Mouse (Mus musculus) small intestine, adult 2 months (tissue): ENCODE results near the gene Sema6d. TPM values are rescaled to one million over a fixed set of nuclear protein-coding genes. Genes with fewer than 3 reads are reported as not detected.

Source experiments
- H3K27ac ChIP-seq: fragments of 200-500 bp; 2 replicates; pipeline ENCODE4 v1.5.1; 2012; ENCODE audit warnings: low read depth, low read length, control low read depth, inconsistent platforms; ENCODE audit not compliant: insufficient read depth
- H3K27me3 ChIP-seq: fragments of 200-500 bp; 2 replicates; pipeline ENCODE4 v1.6.1; 2012; ENCODE audit warnings: mild to moderate bottlenecking, moderate library complexity, low read length, inconsistent platforms; ENCODE audit not compliant: control insufficient read depth, insufficient read depth
- H3K36me3 ChIP-seq: fragments of 200-500 bp; 2 replicates; pipeline ENCODE4 v1.6.1; 2012; ENCODE audit warnings: mild to moderate bottlenecking, low read length, control low read depth, inconsistent platforms; ENCODE audit not compliant: control insufficient read depth, insufficient read depth
- H3K4me1 ChIP-seq: fragments of 200-500 bp; 2 replicates; pipeline ENCODE4 v1.6.1; 2012; ENCODE audit warnings: low read length, inconsistent platforms, mixed read lengths; ENCODE audit not compliant: control insufficient read depth, insufficient read depth, insufficient read length
- H3K4me3 ChIP-seq: fragments of 200-500 bp; 2 replicates; pipeline ENCODE4 v1.5.1; 2012; ENCODE audit warnings: low read depth, mild to moderate bottlenecking, control low read depth, inconsistent platforms, low read length, moderate library complexity
- CTCF ChIP-seq: fragments of 200-500 bp; IDR thresholded peaks from 2 replicates; pipeline ENCODE4 v1.5.1; 2012; ENCODE audit warnings: low read depth, mild to moderate bottlenecking, control low read depth, inconsistent platforms, low read length, moderate library complexity, mixed read lengths; ENCODE audit not compliant: insufficient replicate concordance, insufficient read length; ENCODE audit errors: extremely low read depth
- POLR2A ChIP-seq: fragments of 200-500 bp; IDR thresholded peaks from 2 replicates; pipeline ENCODE4 v1.6.1; 2012; ENCODE audit warnings: low read depth, mild to moderate bottlenecking, control low read depth, inconsistent platforms, low read length, moderate library complexity
- WGBS: fragments of 180-500 bp; shearing (Covaris S2); methylation state at CpG from one replicate; pipeline ENCODE4 v1.1.7; 2018; 5-methylcytosine and 5-hydroxymethylcytosine counted together
- polyA plus RNA-seq: library from polyadenylated mRNA; depleted of rRNA; stranded (reverse); fragments of >200 nt; gene quantifications from 2 replicates; pipeline ENCODE4 v1.2.3, GENCODE M21; 2012

Gene Sema6d
- polyA plus RNA-seq, 1 experiment, result 9.5 TPM

GRCm38 (mm10) chr2:124408956-124409355 lies 319.2 kb downstream of the Sema6d start:
- 88% methylated on average over 1 of the region's 1 CpGs for WGBS
- TF ChIP-seq POLR2A (no peak), CTCF (no peak)
- Histone ChIP-seq H3K36me3 (no peaks in the 10 kb centered on the region), H3K27ac (no peak overlapping the region), H3K4me3 (no peak overlapping the region), H3K4me1 (no peaks in the 10 kb centered on the region), H3K27me3 (no peaks in the 10 kb centered on the region)

GRCm38 (mm10) chr2:124416730-124417129 lies 327.0 kb downstream of the Sema6d start:
- Histone ChIP-seq H3K36me3 (no peaks in the 10 kb centered on the region), H3K27me3 (no peaks in the 10 kb centered on the region), H3K4me3 (no peak overlapping the region), H3K4me1 (no peaks in the 10 kb centered on the region), H3K27ac (no peak overlapping the region)
- TF ChIP-seq POLR2A, result no peak
- no peak for TF ChIP-seq CTCF
- 77% methylated on average over 3 of the region's 3 CpGs for WGBS

GRCm38 (mm10) chr2:124418319-124418718 lies 328.6 kb downstream of the Sema6d start:
- no peaks in the 10 kb centered on the region for H3K4me1 ChIP-seq
- no peak overlapping the region for H3K27ac ChIP-seq
- no peak overlapping the region for H3K4me3 ChIP-seq
- H3K36me3 ChIP-seq, result no peaks in the 10 kb centered on the region
- WGBS, result 76% methylated on average over 2 of the region's 2 CpGs
- H3K27me3 ChIP-seq, result no peaks in the 10 kb centered on the region
- no peak for TF ChIP-seq POLR2A
- TF ChIP-seq CTCF, result no peak

- Histone ChIP-seq H3K27ac (no peak overlapping the region), H3K4me3 (no peak overlapping the region), H3K36me3 (no peaks in the 10 kb centered on the region), H3K27me3 (no peaks in the 10 kb centered on the region), H3K4me1 (no peaks in the 10 kb centered on the region)
- 33% methylated on average over 1 of the region's 1 CpGs for WGBS
- TF ChIP-seq CTCF (no peak), POLR2A (no peak)
Observed at GRCm38 (mm10) chr2:124420170-124420825, 330.5 kb downstream of the Sema6d start.

- Histone ChIP-seq H3K4me1 (no peaks in the 10 kb centered on the region), H3K27ac (no peak overlapping the region), H3K4me3 (no peak overlapping the region), H3K27me3 (no peaks in the 10 kb centered on the region), H3K36me3 (no peaks in the 10 kb centered on the region)
- TF ChIP-seq CTCF, result no peak
- 82% methylated on average over 5 of the region's 5 CpGs for WGBS
Observed at GRCm38 (mm10) chr2:124429744-124430143, 340.0 kb downstream of the Sema6d start.

GRCm38 (mm10) chr2:124430708-124431107 lies 340.9 kb downstream of the Sema6d start:
- no peaks in the 10 kb centered on the region for H3K4me1 ChIP-seq
- H3K27ac ChIP-seq, result no peak overlapping the region
- no peaks in the 10 kb centered on the region for H3K27me3 ChIP-seq
- H3K36me3 ChIP-seq, result no peaks in the 10 kb centered on the region
- H3K4me3 ChIP-seq, result no peak overlapping the region
- WGBS, result 92% methylated on average over 3 of the region's 3 CpGs
- TF ChIP-seq POLR2A (no peak), CTCF (no peak)

- H3K4me1 ChIP-seq, result no peaks in the 10 kb centered on the region
- H3K36me3 ChIP-seq, result no peaks in the 10 kb centered on the region
- H3K4me3 ChIP-seq, result no peak overlapping the region
- 77% methylated on average over 12 of the region's 12 CpGs for WGBS
- no peak overlapping the region for H3K27ac ChIP-seq
- H3K27me3 ChIP-seq, result no peaks in the 10 kb centered on the region
- TF ChIP-seq CTCF (no peak), POLR2A (no peak)
Observed at GRCm38 (mm10) chr2:124435382-124436002, 345.7 kb downstream of the Sema6d start.

GRCm38 (mm10) chr2:124436704-124437103 lies 346.9 kb downstream of the Sema6d start:
- TF ChIP-seq CTCF, result no peak
- no peak for TF ChIP-seq POLR2A
- 78% methylated on average over 8 of the region's 8 CpGs for WGBS
- H3K36me3 ChIP-seq, result no peaks in the 10 kb centered on the region

More at GRCm38 (mm10) chr2:124436704-124437103, 346.9 kb downstream of the Sema6d start:
- no peak overlapping the region for H3K4me3 ChIP-seq
- no peak overlapping the region for H3K27ac ChIP-seq
- H3K4me1 ChIP-seq, result no peaks in the 10 kb centered on the region
- no peaks in the 10 kb centered on the region for H3K27me3 ChIP-seq
